Mouse (Mus musculus) B cell, adult 62 days (primary cell): Measurements from ENCODE around the gene Pdpr. TPM values are rescaled to one million over a fixed set of nuclear protein-coding genes. Genes with fewer than 3 reads are reported as not detected.

Experiments used
- total RNA-seq: library from RNA; stranded (reverse); gene quantifications from 4 replicates; pipeline ENCODE4 v1.2.4, GENCODE M21; 2023

The Pdpr gene
- 21.2 to 25.3 TPM (median 22.4 TPM) in 4 replicates for total RNA-seq

GRCm38 (mm10) chr8:111093865-111094718, at the start of gene Pdpr:
Gene Pdpr, plus strand, starts transcription at chr8:111094630.

GRCm38 (mm10) chr8:111056158-111056663, 38.2 kb upstream of the Pdpr start, which contains the start of gene Exosc6:
Gene Exosc6, plus strand, starts transcription at chr8:111056339.

GRCm38 (mm10) chr8:111092326-111092725, 2.1 kb upstream of the Pdpr start, which contains the start of gene Clec18a:
Gene Clec18a, minus strand, starts transcription at chr8:111092426.

Other genes with a start within 250 kb of the Pdpr start
- gene Cog4, start 248.0 kb upstream of the Pdpr start, total RNA-seq, result 62.3 to 72.4 TPM (median 68.4 TPM) in 4 replicates
- gene Sf3b3, start 247.8 kb upstream of the Pdpr start, total RNA-seq, result 181 to 187 TPM (median 184 TPM) in 4 replicates
- 14.0 to 17.4 TPM (median 16.4 TPM) in 4 replicates for gene Fuk, start 192.1 kb upstream of the Pdpr start, total RNA-seq
- 23.6 to 29.5 TPM (median 27.0 TPM) in 4 replicates for gene St3gal2, start 174.7 kb upstream of the Pdpr start, total RNA-seq
- gene Ddx19a, start 96.8 kb upstream of the Pdpr start, total RNA-seq, result 72.2 to 82.0 TPM (median 80.5 TPM) in 4 replicates
- 17.9 to 19.5 TPM (median 19.2 TPM) in 4 replicates for gene Ddx19b, start 62.9 kb upstream of the Pdpr start, total RNA-seq
- gene Aars, start 61.5 kb upstream of the Pdpr start, total RNA-seq, result 41.5 to 51.6 TPM (median 44.6 TPM) in 4 replicates
- gene Exosc6, start 38.3 kb upstream of the Pdpr start, total RNA-seq, result 8.2 to 10.0 TPM (median 8.9 TPM) in 4 replicates
- not detected in 4 replicates for gene Clec18a, start 2.2 kb upstream of the Pdpr start, total RNA-seq
- gene Glg1, start 164.6 kb downstream of the Pdpr start, total RNA-seq, result 66.1 to 73.5 TPM (median 71.3 TPM) in 4 replicates
- gene Rfwd3, start 205.6 kb downstream of the Pdpr start, total RNA-seq, result 30.3 to 31.2 TPM (median 31.1 TPM) in 4 replicates
- 0.49 to 1.1 TPM (median 0.69 TPM) in 3 of 4 replicates, not detected in the other for gene Mlkl, start 243.5 kb downstream of the Pdpr start, total RNA-seq